Mouse (Mus musculus): ENCODE data around the gene Rnase13.

- no peak for TF ChIP-seq CTCF (IDR thresholded peaks at IDR 0.05; ENCODE audit: low read depth)
- TF ChIP-seq EP300 (IDR thresholded peaks at IDR 0.05; ENCODE audit: low read depth): no peak
These were observed 8.4 kb downstream of the Rnase13 start, which contains the start of gene Ndrg2 for GRCm38 (mm10) chr14:51913960-51914762.

Measured in liver, embryonic 14.5 days (tissue).